Mouse (Mus musculus) thymus, adult 2 months (tissue): Measurements from ENCODE around the gene Oxsr1.

Experiments used
- CTCF ChIP-seq: fragments of 200-500 bp; IDR thresholded peaks from 2 replicates; pipeline ENCODE4 v1.5.1; 2012; ENCODE audit warnings: mild to moderate bottlenecking, control low read depth, low read length, moderate library complexity, borderline replicate concordance; ENCODE audit not compliant: control insufficient read depth, poor library complexity, insufficient read depth; ENCODE audit errors: extremely low read depth
- POLR2A ChIP-seq: fragments of 200-500 bp; IDR thresholded peaks from 2 replicates; pipeline ENCODE4 v1.6.1; 2012; ENCODE audit warnings: mild to moderate bottlenecking, low read length, control low read depth, moderate library complexity; ENCODE audit not compliant: control insufficient read depth, poor library complexity, insufficient read depth; ENCODE audit errors: extremely low read depth

DNA sequence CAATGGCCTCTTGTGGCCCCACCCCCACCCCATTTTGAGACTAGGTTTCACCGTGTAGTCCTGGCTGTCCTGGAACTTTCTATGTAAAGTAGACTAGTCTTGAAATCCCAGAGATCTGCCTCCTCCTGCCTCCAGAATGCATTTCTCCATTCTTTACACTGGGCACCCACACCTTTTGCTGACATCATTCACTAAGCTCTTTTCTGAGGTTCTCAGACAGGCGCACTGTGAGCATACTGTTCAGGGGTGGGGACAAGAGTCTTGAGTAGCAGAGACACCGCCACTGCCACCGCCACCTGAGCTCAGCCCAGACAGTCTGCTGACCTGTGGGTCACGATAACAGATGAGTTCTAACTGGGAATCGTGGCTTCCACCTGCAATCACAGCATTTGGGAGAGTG, 33.7 kb upstream of the Oxsr1 start:
- no peak for TF ChIP-seq CTCF
- no peak for TF ChIP-seq POLR2A
